Comparison of ENCODE assay signal across 12 mouse cellular contexts in the genomic region with DNA sequence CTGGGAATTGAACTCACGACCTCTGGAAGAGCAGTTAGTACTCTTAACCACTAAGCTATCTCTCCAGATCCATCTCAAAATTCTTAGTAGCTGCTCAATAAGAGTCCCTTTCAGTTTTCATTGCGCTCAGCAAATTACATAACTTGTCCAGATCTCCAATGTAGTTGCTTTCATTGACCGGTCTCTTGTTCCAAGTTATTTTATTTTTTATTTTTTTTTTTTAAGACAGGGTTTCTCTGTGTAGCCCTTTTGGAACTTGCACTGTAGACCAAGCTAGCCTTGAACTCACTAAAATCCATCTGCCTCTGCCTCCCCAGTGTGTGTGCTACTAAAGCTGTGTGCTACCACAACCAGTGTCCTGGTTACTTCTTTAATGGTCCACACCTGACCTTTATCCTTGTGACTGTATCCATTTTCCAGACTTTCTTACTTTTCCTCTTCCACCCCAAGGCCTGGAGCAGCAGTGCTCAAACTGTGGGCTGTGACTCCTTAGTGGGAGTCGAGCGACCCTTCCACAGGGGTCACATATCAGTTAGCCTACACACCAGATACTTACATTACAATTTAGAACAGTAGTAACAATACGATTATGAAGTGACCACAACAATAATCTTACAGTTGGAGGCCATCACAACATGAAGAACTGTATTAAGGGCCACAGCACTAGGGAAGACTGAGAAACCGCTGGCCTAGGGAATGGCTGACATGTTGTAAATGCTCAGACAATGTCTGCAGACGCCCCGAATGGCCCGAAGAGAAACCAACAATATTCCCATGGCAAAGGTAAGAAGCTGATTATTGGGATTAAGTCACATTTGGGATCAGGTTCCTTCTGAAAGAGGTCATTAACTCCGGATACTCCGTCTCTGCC.
DNase-seq lines count a peak whose midpoint lies in the region; ATAC-seq lines count a peak whose summit lies in the region.
"Had no signal": no experiment of that assay in that cellular context is flagged by ENCODE, and none has a peak within 500 bp of the region (broad histone marks: within the 10 kb centered on the region; RNA-seq: fewer than 3 reads in every experiment).

No protein-coding gene starts in this region.

- H3K9ac ChIP-seq in kidney, embryonic 15.5 days = 0 out of 2 replicates have a peak overlapping the region, but pooled peaks have one; percentile 14
- H3K9ac ChIP-seq in embryonic facial prominence, embryonic 12.5 days = no peak overlapping the region
- no peak overlapping the region for H3K9ac ChIP-seq in hindbrain, embryonic 12.5 days
- H3K9ac ChIP-seq in midbrain, embryonic 14.5 days (replicated peaks; ENCODE audit: low read length) = peak overlapping the region; percentile 34
- H3K9ac ChIP-seq: liver, embryonic 13.5 days had no signal

- H3K27me3 ChIP-seq in kidney, embryonic 15.5 days = no peaks in the 10 kb centered on the region
- H3K27me3 ChIP-seq in embryonic facial prominence, embryonic 12.5 days = no peaks in the 10 kb centered on the region
- peaks cover 4% of the 10 kb centered on the region; the same call in 1 of the 2 replicates for H3K27me3 ChIP-seq in hindbrain, embryonic 12.5 days
- H3K27me3 ChIP-seq in midbrain, embryonic 14.5 days (ENCODE audit: control insufficient read depth, insufficient read depth, low read length) = peaks cover 8% of the 10 kb centered on the region; the same call in 1 of the 2 replicates
- H3K27me3 ChIP-seq: liver, embryonic 13.5 days had no signal

- peak overlapping the region; percentile 48 for H3K4me2 ChIP-seq in kidney, embryonic 15.5 days
- H3K4me2 ChIP-seq in embryonic facial prominence, embryonic 12.5 days (replicated peaks) = peak overlapping the region; percentile 8; the same call in 1 of the 2 replicates
- H3K4me2 ChIP-seq in hindbrain, embryonic 12.5 days (replicated peaks) = peak overlapping the region; percentile 30
- peak overlapping the region; percentile 48 for H3K4me2 ChIP-seq in midbrain, embryonic 14.5 days (ENCODE audit: low read length)
- H3K4me2 ChIP-seq: liver, embryonic 13.5 days had no signal

- WGBS in kidney, embryonic 15.5 days = 66% methylated on average over 12 of the region's 12 CpGs
- 69% methylated on average over 12 of the region's 12 CpGs for WGBS in embryonic facial prominence, embryonic 12.5 days
- 82% methylated on average over 12 of the region's 12 CpGs for WGBS in hindbrain, embryonic 12.5 days
- WGBS in midbrain, embryonic 14.5 days = 41% methylated on average over 12 of the region's 12 CpGs

- intact Hi-C loops in heart, postnatal 14 days (cut with DNase I) = no loop called here

- H3K9me3 ChIP-seq in kidney, embryonic 15.5 days (replicated peaks) = no peaks in the 10 kb centered on the region
- H3K9me3 ChIP-seq in embryonic facial prominence, embryonic 12.5 days = peaks cover 5% of the 10 kb centered on the region; the same call in 1 of the 2 replicates
- H3K9me3 ChIP-seq in hindbrain, embryonic 12.5 days (replicated peaks) = no peaks in the 10 kb centered on the region
- H3K9me3 ChIP-seq in midbrain, embryonic 14.5 days (ENCODE audit: control insufficient read depth, low read length) = no peaks in the 10 kb centered on the region; the same call in 1 of the 2 replicates

- H3K36me3 ChIP-seq in kidney, embryonic 15.5 days = no peaks in the 10 kb centered on the region
- H3K36me3 ChIP-seq in embryonic facial prominence, embryonic 12.5 days = no peaks in the 10 kb centered on the region
- H3K36me3 ChIP-seq in hindbrain, embryonic 12.5 days = no peaks in the 10 kb centered on the region
- H3K36me3 ChIP-seq in midbrain, embryonic 14.5 days (ENCODE audit: control insufficient read depth, insufficient read depth, low read length) = no peaks in the 10 kb centered on the region
- H3K36me3 ChIP-seq: liver, embryonic 13.5 days had no signal

- no peak for DNase-seq in kidney, adult 8-10 months
- no peak for DNase-seq in midbrain, embryonic 14.5 days
- DNase-seq in cerebellum, postnatal 14 days = no peak
- DNase-seq in retina, postnatal 1 day = no peak
- no peak for DNase-seq in heart, postnatal 14 days
- DNase-seq: cerebellum, adult 9-11 months; liver, embryonic 13.5 days; thymus, postnatal 36 days had no signal

- peak; percentile 24; the same call in 1 of the 2 replicates for ATAC-seq in kidney, embryonic 15.5 days (replicated peaks; ENCODE audit: low FRiP score)
- ATAC-seq in embryonic facial prominence, embryonic 12.5 days (ENCODE audit: insufficient number of reproducible peaks, insufficient read depth, low FRiP score, low TSS enrichment) = no peak
- no peak for ATAC-seq in hindbrain, embryonic 12.5 days (ENCODE audit: low FRiP score)
- no peak for ATAC-seq in midbrain, embryonic 14.5 days (ENCODE audit: low FRiP score, low TSS enrichment)

- peak overlapping the region; percentile 21 for H3K4me3 ChIP-seq in kidney, embryonic 15.5 days (replicated peaks)
- no peak overlapping the region for H3K4me3 ChIP-seq in embryonic facial prominence, embryonic 12.5 days
- H3K4me3 ChIP-seq in hindbrain, embryonic 12.5 days = no peak overlapping the region
- peak overlapping the region; percentile 26 for H3K4me3 ChIP-seq in midbrain, embryonic 14.5 days (replicated peaks; ENCODE audit: low read depth, low read length)
- H3K4me3 ChIP-seq: liver, embryonic 13.5 days had no signal

- peaks cover 20% of the 10 kb centered on the region for H3K4me1 ChIP-seq in kidney, embryonic 15.5 days
- H3K4me1 ChIP-seq in embryonic facial prominence, embryonic 12.5 days = no peaks in the 10 kb centered on the region
- no peaks in the 10 kb centered on the region for H3K4me1 ChIP-seq in hindbrain, embryonic 12.5 days
- H3K4me1 ChIP-seq in midbrain, embryonic 14.5 days (ENCODE audit: control insufficient read depth, insufficient read depth, low read length) = peaks cover 7% of the 10 kb centered on the region; the same call in 1 of the 2 replicates
- H3K4me1 ChIP-seq: liver, embryonic 13.5 days had no signal

- H3K27ac ChIP-seq in kidney, embryonic 15.5 days = peak overlapping the region; percentile 84
- no peak overlapping the region for H3K27ac ChIP-seq in embryonic facial prominence, embryonic 12.5 days
- H3K27ac ChIP-seq in hindbrain, embryonic 12.5 days = no peak overlapping the region
- peak overlapping the region; percentile 71 for H3K27ac ChIP-seq in midbrain, embryonic 14.5 days (replicated peaks; ENCODE audit: low read depth, low read length)
- H3K27ac ChIP-seq: liver, embryonic 13.5 days; stomach, postnatal 0 days had no signal

Comparison
In these comparisons a context has a peak if more than half of its experiments do, and no peak if none do; other contexts are left out.
1. H3K27ac ChIP-seq: peak in kidney, embryonic 15.5 days (single experiment) and midbrain, embryonic 14.5 days (single experiment); none in embryonic facial prominence, embryonic 12.5 days (single experiment) and hindbrain, embryonic 12.5 days (single experiment).
2. H3K4me3 ChIP-seq: peak in kidney, embryonic 15.5 days (single experiment) and midbrain, embryonic 14.5 days (single experiment); none in embryonic facial prominence, embryonic 12.5 days (single experiment) and hindbrain, embryonic 12.5 days (single experiment).
3. H3K9ac ChIP-seq: peak in kidney, embryonic 15.5 days (single experiment) and midbrain, embryonic 14.5 days (single experiment); none in embryonic facial prominence, embryonic 12.5 days (single experiment) and hindbrain, embryonic 12.5 days (single experiment).
4. Peak in every context shown above with its lines, with median percentiles within 50 percentile points of each other: H3K4me2 ChIP-seq.